Mouse (Mus musculus): Measurements from ENCODE around the gene Opcml. TPM values are rescaled to one million over a fixed set of nuclear protein-coding genes. Genes with fewer than 3 reads are reported as not detected.

The Opcml gene
- polyA plus RNA-seq, 1 experiment from 2014 or later, result 0.31 TPM

DNA sequence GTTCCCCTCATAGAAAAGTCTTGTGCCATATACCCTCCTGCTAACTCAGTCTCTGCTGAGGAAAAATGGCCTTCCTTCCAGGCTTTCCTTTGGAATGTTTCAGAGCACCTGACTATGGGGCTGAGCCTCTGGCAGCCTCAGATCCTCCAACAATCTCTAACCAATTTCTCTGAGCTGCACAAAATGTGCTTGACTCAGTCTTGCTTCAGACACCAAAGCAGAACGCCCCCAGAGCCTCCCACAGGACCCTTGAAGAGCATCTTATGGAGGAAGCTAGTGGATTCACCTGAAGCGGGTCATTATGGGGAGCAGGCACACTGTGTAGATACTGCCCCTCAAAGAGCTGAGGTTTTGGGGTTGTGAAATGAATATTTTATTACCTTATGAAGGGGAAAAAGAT lies 386.5 kb downstream of the Opcml start:
- no peak for ATAC-seq (ENCODE audit: low read depth)
- Histone ChIP-seq H3K27me3 (no peaks in the 10 kb centered on the region), H3K27ac (no peak overlapping the region), H3K9ac (no peak overlapping the region), H3K9me3 (replicated peaks) (no peaks in the 10 kb centered on the region), H3K36me3 (no peaks in the 10 kb centered on the region), H3K4me2 (no peak overlapping the region), H3K4me1 (replicated peaks) (no peaks in the 10 kb centered on the region), H3K4me3 (replicated peaks) (no peak overlapping the region)
- DNase-seq, result no peak
- WGBS (ENCODE audit: insufficient replicate concordance), result 42% methylated on average over 2 of the region's 2 CpGs

DNA sequence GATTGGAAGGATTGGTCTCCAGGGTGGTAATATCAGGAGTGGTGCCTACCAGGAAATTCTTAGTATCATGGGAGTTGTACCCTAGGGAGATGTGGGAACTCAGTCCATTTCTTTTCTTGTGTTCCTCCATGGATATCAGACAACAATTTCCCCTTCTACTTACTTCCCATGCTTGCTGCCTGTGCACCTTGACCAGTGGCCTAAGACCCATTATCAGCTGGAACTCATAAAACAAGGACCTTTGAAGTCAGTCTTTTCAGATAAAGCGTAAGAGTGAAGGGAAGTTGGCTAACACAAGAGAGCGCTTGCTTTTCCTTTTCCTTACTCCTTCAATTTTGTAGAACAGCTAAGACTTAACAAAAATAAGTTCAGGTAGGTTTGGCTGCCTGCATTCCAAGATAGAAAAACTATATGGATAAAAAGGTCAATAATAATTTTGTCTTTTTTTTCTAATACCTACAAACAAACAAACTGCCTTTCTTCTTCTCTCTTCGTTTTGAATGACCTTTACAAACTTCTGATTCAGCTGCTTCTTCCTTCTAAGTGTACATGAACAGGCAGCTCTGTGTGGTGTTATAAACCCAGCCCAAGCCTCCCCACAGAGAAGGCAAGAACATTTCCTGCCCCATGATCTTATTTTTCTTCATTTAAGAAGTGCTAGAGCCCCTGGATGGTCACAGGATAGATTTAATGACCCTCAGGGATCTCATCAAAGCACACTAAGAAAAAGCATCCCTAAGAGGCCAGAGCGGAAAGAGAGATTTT lies 387.7 kb downstream of the Opcml start:
- Histone ChIP-seq H3K4me3 (replicated peaks) (no peak overlapping the region), H3K4me2 (no peak overlapping the region), H3K27me3 (no peaks in the 10 kb centered on the region), H3K9ac (no peak overlapping the region), H3K4me1 (replicated peaks) (no peaks in the 10 kb centered on the region), H3K36me3 (no peaks in the 10 kb centered on the region), H3K9me3 (replicated peaks) (no peaks in the 10 kb centered on the region), H3K27ac (no peak overlapping the region)
- WGBS (ENCODE audit: insufficient replicate concordance), result 55% methylated on average over 4 of the region's 4 CpGs
- no peak for ATAC-seq (ENCODE audit: low read depth)
- no peak for DNase-seq

DNA sequence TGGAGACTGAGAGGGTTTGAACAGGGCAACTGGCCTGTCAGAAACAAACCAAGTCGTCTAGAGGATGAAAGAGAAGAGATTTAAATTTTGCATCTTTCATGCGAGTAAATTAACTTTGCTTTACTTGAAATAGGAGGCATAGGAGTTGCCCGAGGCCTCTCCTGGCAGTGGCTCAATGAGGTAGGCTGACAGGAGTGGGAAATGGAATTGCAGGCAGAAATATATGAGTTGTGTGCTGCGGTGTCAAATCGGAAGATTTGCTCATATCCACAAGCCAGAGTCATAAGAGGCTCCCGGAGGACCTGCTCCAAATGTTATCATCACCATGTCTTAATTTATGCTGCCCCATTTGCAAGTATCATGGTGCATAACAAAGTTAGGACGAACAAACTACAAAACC lies 391.3 kb downstream of the Opcml start:
- WGBS (ENCODE audit: insufficient replicate concordance), result 71% methylated on average over 7 of the region's 7 CpGs
- ATAC-seq (ENCODE audit: low read depth), result no peak
- Histone ChIP-seq H3K36me3 (no peaks in the 10 kb centered on the region), H3K9me3 (replicated peaks) (no peaks in the 10 kb centered on the region), H3K4me3 (replicated peaks) (no peak overlapping the region), H3K27ac (no peak overlapping the region), H3K9ac (no peak overlapping the region), H3K4me2 (no peak overlapping the region), H3K4me1 (replicated peaks) (no peaks in the 10 kb centered on the region), H3K27me3 (no peaks in the 10 kb centered on the region)
- DNase-seq, result no peak

DNA sequence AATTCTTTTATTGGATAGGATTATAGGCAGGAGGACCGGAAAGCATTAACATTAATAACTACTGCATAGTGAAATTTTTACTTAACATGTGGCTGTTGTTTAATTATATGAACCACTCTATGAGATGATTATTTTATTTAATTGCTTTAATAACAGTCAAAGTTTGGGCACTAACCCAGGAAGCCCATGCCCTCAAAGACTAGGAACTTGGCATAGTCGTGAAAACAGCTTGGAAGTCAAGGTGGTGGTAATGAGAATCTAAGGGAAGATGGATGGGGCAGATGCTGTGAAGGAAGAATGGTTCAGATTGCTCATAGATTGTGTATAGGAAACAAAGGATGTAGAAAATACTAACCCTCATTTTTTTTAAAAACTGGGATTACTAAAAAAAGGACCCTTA lies 399.7 kb downstream of the Opcml start:
- 63% methylated on average over 2 of the region's 2 CpGs for WGBS (ENCODE audit: insufficient replicate concordance)
- Histone ChIP-seq H3K9ac (no peak overlapping the region), H3K4me3 (replicated peaks) (no peak overlapping the region), H3K27ac (no peak overlapping the region), H3K4me1 (replicated peaks) (no peaks in the 10 kb centered on the region), H3K27me3 (no peaks in the 10 kb centered on the region), H3K4me2 (no peak overlapping the region), H3K9me3 (replicated peaks) (no peaks in the 10 kb centered on the region), H3K36me3 (no peaks in the 10 kb centered on the region)
- DNase-seq (no peak), ATAC-seq (ENCODE audit: low read depth) (no peak)

DNA sequence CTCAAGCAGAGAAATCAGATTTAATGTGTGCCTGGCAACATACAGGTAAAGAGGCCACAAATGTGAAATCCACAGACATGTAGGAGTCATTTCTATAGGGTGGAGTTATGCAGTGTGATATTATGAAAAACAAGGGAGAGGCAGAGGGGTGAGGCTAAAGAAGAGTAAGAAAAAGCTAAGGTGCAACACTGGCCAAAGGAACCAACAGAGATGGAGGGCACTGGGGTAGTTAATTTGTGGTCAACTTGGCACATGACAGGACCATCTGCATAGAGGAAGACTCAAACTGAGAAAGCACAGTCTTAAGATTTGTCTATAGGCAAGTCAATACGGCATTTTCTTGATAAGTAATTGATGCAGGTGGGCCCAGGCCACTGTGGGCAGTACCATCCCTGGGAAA lies 400.2 kb downstream of the Opcml start:
- Histone ChIP-seq H3K9me3 (replicated peaks) (no peaks in the 10 kb centered on the region), H3K4me3 (replicated peaks) (no peak overlapping the region), H3K27ac (no peak overlapping the region), H3K9ac (no peak overlapping the region), H3K4me1 (replicated peaks) (no peaks in the 10 kb centered on the region), H3K27me3 (no peaks in the 10 kb centered on the region), H3K4me2 (no peak overlapping the region), H3K36me3 (no peaks in the 10 kb centered on the region)
- DNase-seq (no peak), ATAC-seq (ENCODE audit: low read depth) (no peak)
- 42% methylated on average over 1 of the region's 1 CpGs for WGBS (ENCODE audit: insufficient replicate concordance)

DNA sequence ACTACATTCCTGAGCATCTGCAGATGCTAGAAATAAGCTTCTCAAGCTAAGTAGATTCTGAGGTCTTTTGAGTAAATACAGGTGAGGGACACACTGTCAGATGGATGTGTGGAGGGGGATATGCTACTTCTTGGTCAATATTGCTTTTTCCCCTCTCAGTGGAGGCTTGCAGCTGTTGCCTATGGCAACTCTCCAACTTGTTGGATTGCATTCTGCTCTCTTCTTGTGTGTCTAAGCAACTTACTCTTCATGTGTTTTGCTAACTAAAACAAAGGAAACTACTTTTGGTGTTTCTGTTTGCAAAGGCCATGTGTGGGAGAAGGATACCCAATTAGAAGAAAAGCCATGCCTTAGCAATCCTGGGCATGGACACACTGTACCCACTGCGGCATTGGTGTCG lies 406.0 kb downstream of the Opcml start:
- H3K36me3 ChIP-seq, result no peaks in the 10 kb centered on the region
- H3K4me2 ChIP-seq, result no peak overlapping the region
- H3K9me3 ChIP-seq (replicated peaks), result no peaks in the 10 kb centered on the region
- ATAC-seq (ENCODE audit: low read depth), result no peak
- no peak overlapping the region for H3K27ac ChIP-seq
- no peak overlapping the region for H3K9ac ChIP-seq
- no peaks in the 10 kb centered on the region for H3K4me1 ChIP-seq (replicated peaks)
- 70% methylated on average over 2 of the region's 2 CpGs for WGBS (ENCODE audit: insufficient replicate concordance)
- DNase-seq, result no peak
- no peak overlapping the region for H3K4me3 ChIP-seq (replicated peaks)
- H3K27me3 ChIP-seq, result no peaks in the 10 kb centered on the region

DNA sequence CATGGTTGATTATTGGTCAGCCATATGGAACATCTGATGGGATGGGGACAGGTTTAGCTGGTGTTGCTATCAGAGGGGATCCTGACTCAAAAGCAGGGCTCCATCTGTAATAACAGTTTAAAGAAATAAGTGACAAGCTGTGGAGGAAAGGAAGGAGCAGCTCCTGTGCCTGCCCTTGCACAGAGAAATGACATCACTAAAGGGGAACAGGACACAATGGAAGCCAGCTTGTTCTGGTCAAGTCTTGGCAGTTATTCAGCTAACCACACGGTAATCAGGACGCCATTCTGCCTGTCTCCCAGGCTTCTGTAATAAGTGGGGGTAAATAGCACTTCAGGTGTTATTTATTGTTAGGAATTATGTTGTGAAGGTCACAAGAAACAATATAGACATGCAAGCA lies 406.5 kb downstream of the Opcml start:
- ATAC-seq (ENCODE audit: low read depth), result no peak

DNA sequence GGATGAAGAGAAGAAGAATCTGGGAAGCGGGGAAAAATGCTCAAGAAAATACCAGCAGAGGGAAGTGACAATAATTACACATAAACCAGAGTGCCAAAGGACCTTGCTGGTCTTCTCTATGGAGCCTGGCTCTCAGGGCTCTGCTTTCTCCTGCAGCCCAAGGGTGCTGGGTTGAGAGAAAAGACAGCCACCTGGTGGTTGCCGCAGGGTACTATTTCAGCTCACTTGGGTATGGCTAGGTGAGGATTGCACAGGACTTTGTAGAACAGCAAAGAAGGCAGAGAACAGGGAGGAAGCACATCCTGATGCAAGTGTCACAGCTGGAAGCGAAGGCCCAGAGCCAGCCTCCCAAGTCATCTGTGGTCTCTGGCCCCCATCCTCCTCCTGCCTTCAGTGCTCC lies 407.1 kb downstream of the Opcml start:
- WGBS (ENCODE audit: insufficient replicate concordance), result 33% methylated on average over 3 of the region's 3 CpGs
- H3K27ac ChIP-seq, result no peak overlapping the region
- no peak overlapping the region for H3K9ac ChIP-seq
- no peak for ATAC-seq (ENCODE audit: low read depth)
- no peaks in the 10 kb centered on the region for H3K4me1 ChIP-seq (replicated peaks)
- H3K36me3 ChIP-seq, result no peaks in the 10 kb centered on the region
- no peaks in the 10 kb centered on the region for H3K9me3 ChIP-seq (replicated peaks)
- DNase-seq, result no peak
- no peak overlapping the region for H3K4me3 ChIP-seq (replicated peaks)
- no peaks in the 10 kb centered on the region for H3K27me3 ChIP-seq
- no peak overlapping the region for H3K4me2 ChIP-seq

More for the DNA sequence above, 406.5 kb downstream of the Opcml start:
- Histone ChIP-seq H3K4me1 (replicated peaks) (no peaks in the 10 kb centered on the region), H3K9ac (no peak overlapping the region), H3K27me3 (no peaks in the 10 kb centered on the region), H3K27ac (no peak overlapping the region), H3K4me3 (replicated peaks) (no peak overlapping the region), H3K4me2 (no peak overlapping the region), H3K9me3 (replicated peaks) (no peaks in the 10 kb centered on the region), H3K36me3 (no peaks in the 10 kb centered on the region)
- DNase-seq, result no peak
- WGBS (ENCODE audit: insufficient replicate concordance), result 26% methylated on average over 2 of the region's 2 CpGs

DNA sequence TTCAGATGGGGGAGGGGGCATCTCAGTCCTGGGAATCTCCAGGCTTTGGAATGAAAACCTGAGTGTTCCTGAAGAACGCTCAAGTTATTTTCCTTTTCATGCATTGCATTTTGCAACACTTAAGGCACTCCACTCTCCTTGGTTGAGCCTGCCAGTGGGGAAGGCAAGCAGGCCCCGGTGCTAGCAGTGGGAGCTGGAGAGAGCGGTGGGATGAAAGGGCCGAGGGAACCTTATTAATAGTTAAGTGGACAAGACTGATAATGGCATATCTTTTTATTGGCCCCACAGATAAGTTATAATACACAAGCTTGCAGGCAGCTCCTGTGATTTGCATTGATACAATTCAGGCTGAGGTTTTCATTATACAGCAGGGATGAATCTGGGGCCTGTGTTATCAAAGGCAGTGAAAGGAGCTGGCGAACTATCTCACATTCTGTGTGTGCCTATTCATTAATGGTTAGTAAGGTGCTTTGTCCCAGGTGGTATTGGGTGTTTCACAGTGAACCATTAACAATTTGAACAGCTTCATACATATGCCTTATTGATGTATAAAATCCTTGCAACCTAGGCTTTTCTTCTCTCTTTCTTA lies 407.6 kb downstream of the Opcml start:
- no peak for ATAC-seq (ENCODE audit: low read depth)
- WGBS (ENCODE audit: insufficient replicate concordance), result 56% methylated on average over 5 of the region's 5 CpGs

DNA sequence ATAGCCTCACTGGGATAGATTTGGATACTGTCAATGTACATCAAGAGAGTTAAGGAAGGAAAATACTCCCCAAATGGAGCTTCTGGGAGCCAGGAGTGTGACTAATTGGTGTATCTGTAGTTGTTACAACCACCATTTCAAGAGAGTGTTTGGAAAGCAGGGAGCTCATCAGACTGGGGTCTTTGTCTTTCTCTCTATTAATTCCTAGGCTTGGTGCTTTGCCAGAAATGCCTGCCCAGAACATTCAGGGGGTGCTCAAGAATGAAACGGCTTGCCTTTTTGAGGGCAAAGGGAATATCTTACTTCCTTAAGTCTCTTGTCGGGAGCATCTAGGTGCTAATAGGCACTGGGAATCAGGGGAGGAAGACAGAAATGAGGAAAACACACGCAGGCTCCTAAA lies 416.9 kb downstream of the Opcml start:
- no peaks in the 10 kb centered on the region for H3K36me3 ChIP-seq
- H3K27ac ChIP-seq, result no peak overlapping the region
- DNase-seq (no peak), ATAC-seq (ENCODE audit: low read depth) (no peak)
- H3K9me3 ChIP-seq (replicated peaks), result no peaks in the 10 kb centered on the region
- H3K4me3 ChIP-seq (replicated peaks), result no peak overlapping the region
- no peak overlapping the region for H3K9ac ChIP-seq
- no peaks in the 10 kb centered on the region for H3K4me1 ChIP-seq (replicated peaks)
- WGBS (ENCODE audit: insufficient replicate concordance), result 35% methylated on average over 3 of the region's 3 CpGs
- no peaks in the 10 kb centered on the region for H3K27me3 ChIP-seq
- no peak overlapping the region for H3K4me2 ChIP-seq

More for the DNA sequence above, 407.6 kb downstream of the Opcml start:
- H3K27me3 ChIP-seq, result no peaks in the 10 kb centered on the region
- H3K4me3 ChIP-seq (replicated peaks), result no peak overlapping the region
- no peak overlapping the region for H3K4me2 ChIP-seq
- no peaks in the 10 kb centered on the region for H3K4me1 ChIP-seq (replicated peaks)
- no peak overlapping the region for H3K27ac ChIP-seq
- DNase-seq, result no peak
- no peaks in the 10 kb centered on the region for H3K36me3 ChIP-seq
- H3K9me3 ChIP-seq (replicated peaks), result no peaks in the 10 kb centered on the region
- no peak overlapping the region for H3K9ac ChIP-seq

DNA sequence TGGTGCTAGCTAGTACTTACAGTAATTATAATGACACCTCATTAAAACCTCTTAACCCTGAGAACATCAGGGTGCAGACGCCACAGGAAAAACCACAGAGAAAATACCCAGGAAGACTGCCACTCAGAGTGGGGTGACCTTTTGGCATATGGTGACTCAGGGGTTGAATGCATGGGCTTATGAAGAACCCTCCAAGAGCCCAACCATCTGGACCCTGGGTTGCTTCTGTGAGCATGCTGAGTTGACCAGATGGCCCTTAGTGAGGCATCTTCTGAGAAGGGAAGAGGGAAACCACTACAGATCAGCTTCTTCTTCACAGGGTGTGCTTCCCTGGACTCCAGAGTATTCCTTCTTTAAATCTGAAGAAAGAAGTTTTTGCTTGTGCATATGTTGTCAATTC lies 418.1 kb downstream of the Opcml start:
- ATAC-seq (ENCODE audit: low read depth) (no peak), DNase-seq (no peak)
- Histone ChIP-seq H3K36me3 (no peaks in the 10 kb centered on the region), H3K27me3 (no peaks in the 10 kb centered on the region), H3K4me2 (no peak overlapping the region), H3K4me3 (replicated peaks) (no peak overlapping the region), H3K4me1 (replicated peaks) (no peaks in the 10 kb centered on the region), H3K9ac (no peak overlapping the region), H3K27ac (no peak overlapping the region), H3K9me3 (replicated peaks) (no peaks in the 10 kb centered on the region)
- WGBS (ENCODE audit: insufficient replicate concordance), result 59% methylated on average over 1 of the region's 1 CpGs

DNA sequence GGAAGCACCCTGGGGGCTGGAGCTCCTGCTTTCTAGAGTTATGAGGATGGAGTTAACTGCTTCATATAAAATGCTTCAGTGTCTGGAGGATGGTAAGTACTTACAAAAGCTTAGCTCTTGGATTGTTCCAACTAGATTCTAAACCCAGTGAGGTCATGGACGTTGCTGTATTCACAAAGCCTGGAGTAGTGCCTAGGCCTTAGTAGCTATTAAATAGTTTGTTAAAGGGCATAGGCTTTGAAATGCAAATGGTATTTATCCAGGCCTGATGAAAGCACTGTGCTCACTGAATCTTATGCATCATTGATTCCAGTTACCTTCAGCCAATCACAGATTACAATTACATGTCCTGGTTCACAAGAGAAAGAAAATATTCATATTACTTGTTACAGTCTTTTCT lies 421.3 kb downstream of the Opcml start:
- H3K9me3 ChIP-seq (replicated peaks), result no peaks in the 10 kb centered on the region
- no peak overlapping the region for H3K4me2 ChIP-seq
- H3K4me3 ChIP-seq (replicated peaks), result no peak overlapping the region
- no peak overlapping the region for H3K27ac ChIP-seq
- no peaks in the 10 kb centered on the region for H3K36me3 ChIP-seq
- DNase-seq (no peak), ATAC-seq (ENCODE audit: low read depth) (no peak)
- no peaks in the 10 kb centered on the region for H3K4me1 ChIP-seq (replicated peaks)
- H3K27me3 ChIP-seq, result no peaks in the 10 kb centered on the region
- H3K9ac ChIP-seq, result no peak overlapping the region
- WGBS (ENCODE audit: insufficient replicate concordance), result 57% methylated on average over 1 of the region's 1 CpGs

All from liver, embryonic 13.5 days (tissue).